Mouse (Mus musculus) small intestine, adult 2 months (tissue): Measurements from ENCODE around the gene Foxj1.

Experiments used
- CTCF ChIP-seq: fragments of 200-500 bp; IDR thresholded peaks from 2 replicates; pipeline ENCODE4 v1.5.1; 2012; ENCODE audit warnings: low read depth, mild to moderate bottlenecking, control low read depth, inconsistent platforms, low read length, moderate library complexity, mixed read lengths; ENCODE audit not compliant: insufficient replicate concordance, insufficient read length; ENCODE audit errors: extremely low read depth
- POLR2A ChIP-seq: fragments of 200-500 bp; IDR thresholded peaks from 2 replicates; pipeline ENCODE4 v1.6.1; 2012; ENCODE audit warnings: low read depth, mild to moderate bottlenecking, control low read depth, inconsistent platforms, low read length, moderate library complexity

- TF ChIP-seq POLR2A = no peak
- no peak for TF ChIP-seq CTCF
Observed at GRCm38 (mm10) chr11:116353535-116353934, 18.3 kb upstream of the Foxj1 start.
